Mouse (Mus musculus) kidney, postnatal 36 days (tissue): ENCODE measurements around the gene Trit1.

Experiments
- DNase-seq, 2 experiments: peaks; one replicate each; pipeline ENCODE4 v3.0.0; 2021 to 2022; ENCODE audit warnings: mixed read lengths in 2 of 2

Gene Trit1

DNA sequence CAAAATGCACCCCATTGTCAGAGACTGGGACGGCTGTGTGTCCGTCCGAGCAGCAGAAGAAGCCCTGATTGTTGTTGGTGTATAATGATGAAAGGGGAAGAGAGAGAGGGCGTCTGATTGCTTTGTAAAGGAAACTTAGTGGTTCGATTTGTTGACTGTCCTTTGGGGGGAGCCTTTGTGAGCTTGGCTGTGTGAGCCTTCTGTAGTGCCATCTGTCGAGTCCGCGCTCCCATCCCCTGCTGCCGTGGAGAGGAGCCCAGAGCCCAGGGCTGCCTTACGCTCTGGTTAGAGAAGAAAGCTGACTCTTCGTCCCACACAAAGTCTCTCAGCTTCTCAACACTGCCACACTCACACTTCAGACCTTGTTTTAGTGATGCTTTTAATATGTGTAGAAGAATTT is 36.8 kb downstream of the Trit1 start:
- no peak for DNase-seq

DNA sequence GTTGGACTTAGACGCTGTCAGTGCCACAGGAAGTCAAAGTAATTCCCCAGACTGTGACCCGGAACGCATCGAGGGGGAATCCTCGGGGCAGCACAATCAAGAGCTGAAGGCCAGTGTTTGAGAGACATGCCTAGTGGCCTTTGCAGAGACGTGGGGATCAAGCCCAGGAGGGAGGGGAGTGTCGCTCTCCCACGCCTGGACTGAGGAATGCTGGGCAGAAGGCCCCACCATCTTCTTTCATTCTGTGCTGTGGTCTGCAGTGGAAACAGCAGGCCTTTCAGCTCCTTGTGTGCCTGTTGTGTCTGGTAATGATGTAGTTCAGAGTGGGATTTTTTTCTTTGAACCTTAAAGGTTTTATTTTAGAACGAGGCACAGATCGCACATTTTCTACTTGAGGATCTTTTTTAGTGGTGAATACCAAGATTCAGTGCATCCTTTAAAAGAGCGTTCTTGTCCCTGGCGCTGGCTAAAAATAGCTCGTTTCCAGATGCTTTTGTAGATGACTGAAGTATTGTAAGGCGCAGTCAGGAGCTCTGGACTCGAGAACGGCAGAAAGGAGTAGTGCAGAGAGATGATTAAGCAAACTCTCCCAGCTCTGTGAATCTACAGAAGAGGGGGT is 37.9 kb downstream of the Trit1 start:
- no peak for DNase-seq

DNA sequence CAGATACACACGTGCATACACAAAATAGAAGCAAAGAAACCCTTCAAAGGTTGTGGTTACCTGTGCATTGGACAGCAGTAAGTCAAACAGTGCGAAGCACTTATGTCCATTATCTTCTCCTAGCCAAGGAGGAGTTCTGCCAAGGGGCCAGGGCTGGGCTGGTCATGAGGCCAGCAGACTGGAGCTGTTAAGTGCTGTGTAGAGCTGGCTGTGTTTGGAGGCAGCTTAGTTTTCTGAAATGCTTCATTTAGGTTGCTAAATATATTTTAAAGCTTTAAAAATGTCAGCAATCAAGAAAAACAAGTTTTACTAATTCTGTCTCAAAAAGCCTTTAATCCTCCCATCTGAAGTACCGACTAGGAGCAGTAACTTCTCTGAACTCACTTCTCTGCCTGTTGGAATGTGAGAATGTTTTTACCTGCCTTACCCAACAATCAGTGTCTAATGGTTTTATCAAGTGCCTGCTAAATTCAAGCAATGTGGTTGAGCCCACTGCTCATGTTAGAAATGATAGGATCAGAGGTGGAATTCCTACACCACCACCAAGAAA is 40.2 kb downstream of the Trit1 start:
- no peak for DNase-seq

DNA sequence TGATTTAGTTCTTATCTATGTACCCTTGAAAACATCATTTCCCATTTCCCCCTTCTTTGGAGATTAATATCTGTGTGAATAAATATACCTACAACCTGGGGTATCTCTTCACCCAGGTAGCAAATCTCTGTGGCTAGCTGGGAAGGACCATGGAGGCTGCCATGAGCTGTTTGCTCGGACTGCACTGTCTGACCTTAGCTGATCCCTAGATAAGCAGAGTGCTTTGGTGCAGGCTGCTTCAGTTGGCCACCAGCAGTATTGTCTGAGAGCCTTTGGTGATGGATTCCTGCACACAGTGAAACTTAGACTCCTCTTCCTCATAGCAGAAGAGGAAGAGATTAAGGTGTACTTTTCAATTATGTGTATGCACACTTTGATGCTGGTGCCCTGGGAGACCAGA is 41.6 kb downstream of the Trit1 start:
- no peak for DNase-seq

DNA sequence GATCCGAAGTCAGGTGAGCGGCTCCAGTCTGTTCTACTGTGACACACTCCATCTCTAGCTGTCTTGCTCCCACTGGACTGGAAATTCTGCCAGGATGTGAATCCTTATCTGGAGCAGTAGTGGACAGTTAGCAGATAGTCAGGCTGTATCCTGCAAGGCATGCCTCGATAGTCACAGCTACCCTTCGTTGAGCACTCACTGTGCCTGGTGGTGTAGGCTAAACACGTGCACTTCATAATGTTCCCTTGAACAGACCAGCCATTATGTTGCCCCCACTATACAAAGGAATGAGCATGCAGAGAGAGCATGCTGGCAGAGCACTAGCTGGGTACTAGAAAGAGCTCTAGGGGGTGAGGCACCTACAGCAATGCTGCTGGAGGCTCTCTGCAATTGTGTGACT is 45.3 kb downstream of the Trit1 start:
- no peak for DNase-seq

DNA sequence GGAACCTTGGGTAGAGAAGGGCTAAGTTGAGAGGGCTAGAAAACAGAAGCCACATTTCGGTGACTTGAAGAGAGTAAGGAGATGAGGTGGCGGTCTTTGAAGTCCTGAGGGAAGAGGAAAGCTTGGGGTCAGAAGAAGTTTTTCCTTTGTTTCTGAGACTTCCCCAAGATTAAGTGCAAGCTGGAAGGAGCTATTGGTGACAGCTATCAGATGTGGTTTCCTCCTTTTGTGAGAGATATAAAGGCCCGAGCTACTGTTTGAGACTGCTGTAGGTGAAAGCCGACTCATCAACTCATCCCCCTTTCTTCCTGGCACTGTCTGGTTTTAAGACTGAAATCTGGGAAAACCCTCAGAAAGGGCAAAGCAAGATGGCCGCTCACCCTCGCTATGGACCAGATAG is 52.2 kb downstream of the Trit1 start:
- no peak for DNase-seq

DNA sequence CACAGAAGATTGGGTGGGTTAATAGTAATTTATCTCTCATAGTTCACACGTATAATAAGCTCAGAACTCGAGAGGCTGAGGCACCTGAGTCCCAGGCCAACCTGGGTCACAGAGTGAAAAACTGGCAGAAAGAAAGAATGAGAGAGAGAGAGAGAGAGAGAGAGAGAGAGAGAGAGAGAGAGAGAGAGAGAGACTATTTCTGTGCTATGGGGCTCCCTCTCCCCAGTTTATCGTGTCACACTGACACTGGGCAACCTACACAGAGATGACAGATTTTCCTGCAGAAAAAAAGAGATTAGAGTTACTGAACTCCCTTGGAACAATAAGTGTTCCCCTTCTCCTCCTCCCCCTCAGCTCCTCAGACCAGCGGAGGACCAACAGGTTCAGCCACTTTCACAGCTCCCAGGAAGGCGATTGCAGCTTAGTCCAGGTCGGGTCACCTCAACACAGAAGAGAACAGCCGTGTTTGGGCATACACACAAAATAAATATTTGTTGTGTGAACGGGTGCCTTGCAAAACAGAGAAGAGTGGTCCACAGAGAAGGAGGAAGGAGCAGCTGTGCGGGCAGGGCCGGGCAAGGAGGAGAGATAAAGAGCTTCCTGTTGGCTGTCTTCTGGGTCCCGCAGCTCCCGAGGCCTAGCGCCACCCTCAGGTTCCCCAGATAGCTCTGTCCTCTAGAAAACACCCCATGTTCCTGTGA is 55.0 kb downstream of the Trit1 start:
- DNase-seq, result peak; percentile 25 to 69

DNA sequence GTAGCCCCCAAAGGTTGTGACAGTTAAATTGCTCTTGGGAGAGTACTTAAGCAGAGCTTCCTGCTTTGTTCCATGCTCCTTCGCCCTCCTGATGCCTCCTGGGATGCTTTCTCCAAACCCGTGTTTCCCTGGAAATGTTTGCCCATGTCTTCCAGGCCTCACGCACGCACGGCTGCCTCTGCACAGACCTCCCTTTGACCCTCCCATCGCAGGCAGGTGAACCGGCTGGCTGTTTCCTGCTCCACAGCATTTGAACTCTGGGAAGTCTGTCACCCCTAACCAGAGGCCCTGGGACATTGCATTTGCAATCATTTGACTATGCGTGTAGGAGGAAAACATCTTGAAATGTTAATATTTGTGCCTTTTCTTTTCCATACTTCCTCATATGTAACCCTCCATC is 60.5 kb downstream of the Trit1 start:
- DNase-seq, result peak; percentile 4 to 27

DNA sequence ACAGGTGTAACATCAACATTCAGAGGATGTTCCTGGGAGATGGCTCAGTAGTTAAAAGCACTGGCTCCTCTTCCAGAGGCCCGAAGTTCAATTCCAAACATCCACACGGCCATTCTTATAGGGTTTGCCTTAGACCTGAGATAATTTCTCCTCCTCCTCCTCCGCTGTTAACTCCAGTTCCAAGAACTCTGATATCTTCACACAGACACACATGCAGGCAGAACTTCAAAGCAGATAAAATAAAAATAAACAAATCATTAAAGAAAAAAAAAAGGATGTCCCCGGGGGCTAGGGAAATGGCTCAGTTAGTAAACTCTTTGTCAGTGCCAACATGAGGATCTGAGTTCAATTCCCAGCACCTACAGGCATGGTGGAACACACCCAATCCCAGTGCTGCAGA is 61.8 kb downstream of the Trit1 start:
- DNase-seq, result no peak

DNA sequence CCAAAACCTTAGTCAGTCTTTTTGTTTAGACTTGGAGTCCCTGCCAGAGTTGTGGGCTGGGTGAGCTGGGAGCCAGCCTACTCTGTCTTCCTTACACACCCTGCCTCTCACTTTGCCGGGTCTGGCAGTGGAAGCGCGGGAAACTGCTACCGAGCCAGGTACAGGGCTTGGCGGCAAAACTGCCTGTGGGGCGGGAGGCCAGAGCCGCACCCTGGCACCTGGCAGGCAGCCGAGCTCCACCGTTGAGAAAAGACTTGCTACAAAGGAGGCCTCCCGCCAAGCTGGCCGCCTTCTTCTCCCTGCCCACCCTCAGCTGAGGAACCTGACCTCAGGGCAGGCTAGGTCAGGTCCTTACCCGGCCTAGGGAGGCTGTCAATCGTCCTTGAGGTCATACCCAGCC is 64.4 kb downstream of the Trit1 start:
- peak; percentile 12 to 62 for DNase-seq

DNA sequence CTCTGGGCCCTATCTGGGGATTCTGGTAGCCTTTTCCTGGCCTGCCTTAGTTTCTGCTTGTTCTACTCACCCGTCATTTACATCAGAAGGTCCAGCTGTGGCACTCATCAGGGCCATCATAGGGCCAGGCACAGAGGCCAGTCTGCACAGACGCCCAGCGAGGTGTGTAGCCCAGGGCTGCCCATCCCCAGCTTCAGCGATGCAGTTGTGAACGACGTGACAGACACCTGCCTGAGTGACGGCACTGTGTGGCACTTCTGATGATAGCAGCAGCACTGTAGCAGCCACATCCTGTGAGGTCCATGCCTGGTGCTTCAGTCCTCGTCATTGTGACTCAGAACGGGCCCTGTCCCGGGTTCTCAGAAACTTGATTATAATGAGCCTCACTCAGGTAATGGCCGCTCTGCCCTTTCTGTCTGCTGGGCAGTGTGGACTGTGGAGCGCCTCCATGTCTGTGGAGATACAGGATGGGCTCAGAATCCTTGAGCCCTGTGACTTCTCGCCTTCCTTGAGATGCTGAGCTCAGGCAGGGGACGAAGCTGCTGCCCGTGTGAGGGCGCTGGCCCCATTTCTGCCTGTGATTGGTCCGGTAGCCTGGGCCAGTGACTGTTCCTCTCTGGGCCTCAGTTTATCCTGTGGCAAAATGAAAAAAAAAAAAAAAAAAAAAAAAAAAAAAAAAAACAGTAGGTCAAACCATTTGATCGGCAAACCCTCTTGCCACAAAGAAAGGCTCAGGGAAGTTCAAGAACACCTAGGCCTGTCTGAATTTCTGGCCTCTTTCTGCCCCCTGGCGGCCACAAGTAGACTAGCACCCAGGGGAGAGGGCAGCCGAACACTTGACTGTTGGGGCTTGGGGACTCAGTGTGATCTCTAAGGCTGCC is 66.1 kb downstream of the Trit1 start:
- peak; percentile 53 to 72 for DNase-seq

DNA sequence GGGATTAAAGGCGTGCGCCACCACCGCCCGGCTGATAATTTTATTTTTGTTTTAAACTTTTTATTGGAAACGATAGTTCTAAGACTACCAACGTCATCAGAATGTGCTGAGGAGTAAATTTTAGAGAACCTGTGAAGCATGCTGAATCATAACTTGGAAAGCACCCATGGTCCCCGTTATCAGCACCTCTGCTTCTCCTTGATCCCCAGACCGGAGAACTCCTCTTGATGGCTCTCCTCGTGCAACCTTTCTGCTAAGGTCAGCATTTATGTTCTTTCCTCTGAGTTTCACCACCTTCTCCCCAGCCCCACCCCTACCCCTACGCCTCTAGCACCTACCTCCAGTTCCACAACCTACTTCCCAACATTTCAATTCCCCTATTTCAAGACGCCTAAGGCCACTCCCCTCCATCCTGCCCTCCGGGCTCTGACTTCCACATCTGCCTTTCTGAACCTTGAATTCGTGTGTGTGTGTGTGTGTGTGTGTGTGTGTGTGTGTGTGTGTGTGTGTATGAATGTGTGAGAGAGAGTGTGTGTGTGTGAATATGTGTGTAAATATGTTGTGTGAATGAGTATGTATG is 67.0 kb downstream of the Trit1 start:
- DNase-seq, result no peak

DNA sequence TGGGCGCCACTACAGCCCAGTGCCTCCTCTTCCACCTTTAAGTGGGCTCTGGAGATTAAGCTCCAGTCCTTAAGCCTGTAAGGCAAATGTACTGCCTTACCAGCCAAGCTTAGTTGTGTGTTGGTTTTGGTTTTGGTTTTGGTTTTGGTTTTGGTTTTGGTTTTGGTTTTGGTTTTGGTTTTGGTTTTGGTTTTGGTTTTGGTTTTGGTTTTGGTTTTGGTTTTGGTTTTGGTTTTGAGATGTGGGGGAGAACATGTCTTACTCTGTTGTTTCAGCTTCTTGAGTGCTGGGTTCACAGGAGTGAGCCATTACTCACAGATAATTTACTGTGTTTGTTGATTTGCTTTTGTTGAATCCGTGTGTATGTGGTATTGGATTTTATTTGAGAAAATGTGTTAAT is 68.9 kb downstream of the Trit1 start:
- DNase-seq, result no peak

DNA sequence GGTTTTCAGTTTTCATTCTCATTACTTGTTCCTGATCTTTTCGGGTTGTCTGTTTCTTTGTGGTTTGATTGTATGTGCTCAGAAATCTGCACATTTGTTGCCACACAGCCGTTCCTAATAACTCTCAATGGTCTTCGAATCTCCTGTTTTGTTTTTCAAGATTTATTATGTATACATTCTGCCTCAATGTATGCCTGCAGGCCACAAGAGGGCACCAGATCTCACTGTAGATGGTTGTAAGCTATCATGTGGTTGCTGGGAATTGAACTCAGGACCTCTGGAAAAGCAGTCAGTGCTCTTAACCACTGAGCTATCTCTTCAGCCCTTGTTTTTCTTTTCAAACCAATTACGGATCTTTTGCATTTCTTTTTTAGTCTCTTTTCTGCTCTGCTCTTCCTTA is 70.0 kb downstream of the Trit1 start:
- DNase-seq, result no peak

DNA sequence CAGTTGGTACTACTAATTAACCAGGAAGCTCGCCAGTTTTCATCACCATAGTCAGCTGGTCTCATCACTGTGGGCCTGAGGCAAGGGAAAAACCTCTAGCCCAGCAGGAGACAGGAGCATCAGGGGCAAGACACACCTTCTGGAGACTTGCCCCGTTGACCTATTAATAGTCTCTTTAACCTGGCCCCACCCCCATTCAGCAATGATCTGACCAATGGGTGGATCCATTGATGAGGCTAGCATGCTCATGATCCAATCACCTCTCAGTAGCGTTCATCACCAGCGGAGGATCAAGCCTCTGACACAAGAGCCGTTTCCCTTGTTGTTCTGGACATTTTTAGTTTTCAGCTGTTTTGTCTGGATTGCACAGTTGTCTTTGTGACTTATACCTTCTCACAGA is 76.2 kb downstream of the Trit1 start:
- no peak for DNase-seq

DNA sequence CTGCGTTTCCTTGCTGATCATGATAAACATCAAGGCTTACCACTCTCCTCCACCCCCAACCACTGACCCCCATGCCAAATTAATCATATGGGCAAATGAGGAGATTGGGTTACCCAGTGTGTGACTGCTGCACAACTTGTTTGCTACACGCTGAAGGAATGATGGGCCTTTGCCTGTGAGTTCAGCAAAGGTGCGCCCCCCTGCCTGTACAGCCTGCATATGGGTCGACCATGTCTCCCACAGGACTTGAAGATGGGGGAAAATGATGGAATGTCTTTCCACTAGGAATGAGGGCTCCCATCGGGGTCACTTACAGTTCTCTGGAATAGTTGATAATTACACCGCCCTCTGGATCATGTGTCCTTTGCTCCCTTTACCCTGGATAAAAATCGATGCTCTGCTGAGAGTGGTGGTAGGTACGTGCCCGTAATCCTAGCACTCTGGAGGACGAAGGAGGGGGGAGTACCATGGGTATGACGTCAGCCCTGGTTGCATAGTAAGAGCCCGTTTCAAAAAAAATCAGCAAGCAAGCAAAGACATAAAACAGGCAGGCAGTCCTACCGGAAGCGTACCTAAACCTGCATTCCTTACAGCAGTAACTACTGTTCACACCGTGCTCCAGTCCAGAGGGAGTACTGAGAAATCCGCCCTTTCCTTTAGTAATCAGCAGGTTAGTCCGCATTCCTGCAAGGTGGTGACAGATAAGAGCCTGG is 76.8 kb downstream of the Trit1 start:
- DNase-seq, result peak in 1 of 2 experiments; percentile 1

DNA sequence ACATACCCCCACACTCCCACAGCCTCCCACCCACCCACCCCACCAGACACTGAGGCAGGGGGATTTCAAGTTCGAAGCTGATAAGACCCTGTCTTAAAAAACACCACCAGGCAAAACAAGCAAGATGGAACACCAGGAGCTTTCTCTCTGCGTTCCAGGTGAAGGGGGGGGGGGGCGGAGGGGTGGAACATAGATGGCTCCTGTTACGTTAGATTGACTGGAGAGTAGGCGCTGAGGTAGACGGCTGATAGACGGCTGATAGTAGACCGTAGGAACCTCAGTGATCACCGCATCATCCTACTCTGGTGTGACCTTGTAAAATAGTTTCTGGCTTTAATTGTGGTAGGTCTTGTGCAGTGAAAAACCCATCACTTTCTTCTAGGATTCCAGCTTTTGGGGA is 77.5 kb downstream of the Trit1 start:
- no peak for DNase-seq
